Mouse (Mus musculus) layer of hippocampus, adult 18-20 months (tissue): ENCODE results near the gene Ttc30b. TPM values are rescaled to one million over a fixed set of nuclear protein-coding genes. Genes with fewer than 3 reads are reported as not detected.
"Not testable (repeated sequence)": the region's sequence is repeated elsewhere in the genome, so short reads cannot be mapped to it uniquely, and the experiment has no call there.

Source experiments
- DNase-seq, 2 experiments: peaks; one replicate each; pipeline ENCODE4 v3.0.0; 2022; ENCODE audit warnings: low spot score in 2 of 2
- long read RNA-seq: library from polyadenylated mRNA; stranded (forward); transcript quantifications from one replicate; pipeline ENCODE4 v2.0.0, GENCODE M21; 2021
- total RNA-seq, 2 experiments: library from RNA; stranded (reverse); gene quantifications; 2 replicates each; pipeline ENCODE4 v1.2.3; 2021

The Ttc30b gene
- total RNA-seq: 10 to 100 TPM; 13.3 to 14.6 TPM
- long read RNA-seq, transcript Ttc30b-201 (1 exons, 2,737 nt): major isoform, 16 of 16 reads
- long read RNA-seq, partial matches to known transcripts: 0 of 16 reads
- long read RNA-seq, other reads (novel, unspliced or antisense): 0 of 16 reads

GRCm38 (mm10) chr2:75938117-75939063 lies at the start of gene Ttc30b:
TSS of gene Ttc30b (minus strand) at chr2:75938585.
- peak; percentile 69 to 86 for DNase-seq

GRCm38 (mm10) chr2:75987739-75988138 lies 49.4 kb upstream of the Ttc30b start:
- no peak for DNase-seq

GRCm38 (mm10) chr2:75985124-75985523 lies 46.7 kb upstream of the Ttc30b start:
- peak; percentile 59 to 88 for DNase-seq

- DNase-seq: no peak
Measured at GRCm38 (mm10) chr2:75983847-75984246, 45.5 kb upstream of the Ttc30b start.

GRCm38 (mm10) chr2:75983091-75983490 lies 44.7 kb upstream of the Ttc30b start:
- DNase-seq: no peak

- DNase-seq: no peak
Measured at GRCm38 (mm10) chr2:75982626-75983025, 44.2 kb upstream of the Ttc30b start.

- peak; percentile 77 to 88 for DNase-seq
Measured at GRCm38 (mm10) chr2:75981440-75982081, 43.2 kb upstream of the Ttc30b start, which contains the start of gene Ttc30a1. TSS of gene Ttc30a1 (minus strand) at chr2:75981967.

GRCm38 (mm10) chr2:75980933-75981439 lies 42.6 kb upstream of the Ttc30b start:
- DNase-seq: not testable (repeated sequence)

- not testable (repeated sequence) for DNase-seq
Measured at GRCm38 (mm10) chr2:75977752-75978368, 39.5 kb upstream of the Ttc30b start, which contains the start of gene Ttc30a2. TSS of gene Ttc30a2 (minus strand) at chr2:75978170.

- not testable (repeated sequence) for DNase-seq
Measured at GRCm38 (mm10) chr2:75976070-75976469, 37.7 kb upstream of the Ttc30b start.

GRCm38 (mm10) chr2:75974131-75974530 lies 35.7 kb upstream of the Ttc30b start:
- DNase-seq: no peak

GRCm38 (mm10) chr2:75964972-75965371 lies 26.6 kb upstream of the Ttc30b start:
- peak; percentile 77 to 90 for DNase-seq

- DNase-seq: peak in 1 of 2 experiments; percentile 48
Measured at GRCm38 (mm10) chr2:75964512-75964911, 26.1 kb upstream of the Ttc30b start.

- DNase-seq: no peak
Measured at GRCm38 (mm10) chr2:75964051-75964450, 25.7 kb upstream of the Ttc30b start.

- no peak for DNase-seq
Measured at GRCm38 (mm10) chr2:75963211-75963840, 24.9 kb upstream of the Ttc30b start.

- peak; percentile 22 to 28 for DNase-seq
Measured at GRCm38 (mm10) chr2:75960366-75961330, 22.3 kb upstream of the Ttc30b start.

GRCm38 (mm10) chr2:75959850-75960365 lies 21.5 kb upstream of the Ttc30b start:
- DNase-seq: peak in 1 of 2 experiments; percentile 14

- DNase-seq: no peak
Measured at GRCm38 (mm10) chr2:75959183-75959849, 20.9 kb upstream of the Ttc30b start.

GRCm38 (mm10) chr2:75955709-75956108 lies 17.3 kb upstream of the Ttc30b start:
- DNase-seq: no peak
